Mouse (Mus musculus) activated CD4-positive, CD25-positive, alpha-beta regulatory T cell, adult 4 months (primary cell): ENCODE data around the gene Rgs19. TPM values are rescaled to one million over a fixed set of nuclear protein-coding genes. Genes with fewer than 3 reads are reported as not detected.
A peak's percentile ranks its signal among the peaks of the same experiment; 100 is the strongest.

Experiments
- ATAC-seq: one replicate; pipeline ENCODE4 v1.8.0; 2017
- polyA plus RNA-seq, 2 experiments: library from polyadenylated mRNA; unstranded; fragments of 100-300 nt; shearing (Covaris generic); gene quantifications; one replicate each; pipeline ENCODE4 v1.2.1; 2017

Gene Rgs19
- 100 to 1,000 TPM; 199 to 210 TPM for polyA plus RNA-seq

DNA sequence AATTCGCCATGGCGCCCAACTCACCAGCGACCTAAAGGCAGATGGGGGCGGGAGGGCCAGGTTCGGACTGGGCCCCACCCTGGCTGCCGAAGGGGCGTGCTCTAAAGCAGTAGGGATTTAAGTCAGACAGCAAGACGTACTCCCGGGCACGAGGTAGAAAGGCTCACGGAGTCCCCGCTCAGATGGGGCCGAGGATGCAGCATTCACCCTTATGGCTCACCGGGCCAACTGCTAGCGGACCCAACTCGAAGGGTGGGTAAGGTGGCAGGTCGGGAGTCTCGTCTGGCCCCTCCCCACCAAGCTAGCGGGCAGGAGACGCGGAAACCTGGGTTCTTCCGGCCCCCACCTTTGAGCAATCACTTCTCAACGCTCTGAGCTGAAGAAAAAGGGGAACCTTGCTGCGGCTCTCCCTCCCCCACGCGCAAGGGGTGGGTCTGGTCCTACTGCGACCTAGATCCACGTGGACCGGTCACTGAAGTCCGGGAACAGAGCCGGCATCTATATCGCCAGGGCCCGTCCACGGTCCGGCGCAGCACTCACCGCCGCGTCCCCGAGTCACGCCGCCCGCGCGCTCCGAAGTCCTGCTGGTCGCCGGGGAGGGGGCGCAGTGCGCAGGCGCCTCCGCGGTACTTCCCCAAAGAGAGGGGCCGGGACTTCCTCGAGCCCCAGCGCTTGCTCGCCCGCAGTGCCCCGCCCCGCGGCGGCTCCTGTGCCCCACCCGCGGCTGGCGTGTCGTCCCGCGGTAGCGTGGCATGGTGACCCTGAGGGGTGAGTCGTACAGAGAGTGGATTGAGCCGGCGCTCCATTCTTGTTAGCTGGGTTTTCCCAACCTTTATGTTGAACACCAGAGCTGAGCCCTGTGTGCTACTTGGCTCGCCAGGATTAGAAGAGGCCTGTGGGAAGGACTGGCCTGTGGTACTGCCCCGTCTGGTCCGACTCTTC is at the start of gene Rgs19:
Rgs19 (minus strand) TSS at position 639 of the 942 bp plus-strand sequence.
- ATAC-seq: peak; percentile 87

DNA sequence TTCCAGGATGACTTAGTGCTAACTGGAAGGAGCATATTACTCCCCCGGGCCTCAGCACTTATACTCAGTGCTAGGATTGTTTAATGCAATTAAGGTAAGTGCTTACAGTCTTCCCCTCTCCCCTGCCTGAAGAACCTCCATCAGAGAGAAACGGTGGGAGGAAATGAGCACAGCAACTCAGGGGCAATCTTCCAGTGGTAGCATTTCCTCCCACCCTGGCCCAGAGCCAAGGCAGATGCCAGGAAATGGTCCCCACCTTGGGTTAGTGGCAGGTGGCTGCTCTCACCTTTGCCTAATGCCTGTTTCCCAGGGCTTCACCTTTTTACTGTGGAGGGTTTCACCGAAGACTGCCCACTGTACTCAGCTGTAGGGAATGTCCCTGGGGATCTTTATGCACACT is 36.3 kb upstream of the Rgs19 start:
- ATAC-seq: no peak

GRCm38 (mm10) chr2:181727659-181728262 is 34.0 kb upstream of the Rgs19 start:
- no peak for ATAC-seq

- ATAC-seq: no peak
These were observed 28.4 kb upstream of the Rgs19 start for GRCm38 (mm10) chr2:181722213-181722612.

DNA sequence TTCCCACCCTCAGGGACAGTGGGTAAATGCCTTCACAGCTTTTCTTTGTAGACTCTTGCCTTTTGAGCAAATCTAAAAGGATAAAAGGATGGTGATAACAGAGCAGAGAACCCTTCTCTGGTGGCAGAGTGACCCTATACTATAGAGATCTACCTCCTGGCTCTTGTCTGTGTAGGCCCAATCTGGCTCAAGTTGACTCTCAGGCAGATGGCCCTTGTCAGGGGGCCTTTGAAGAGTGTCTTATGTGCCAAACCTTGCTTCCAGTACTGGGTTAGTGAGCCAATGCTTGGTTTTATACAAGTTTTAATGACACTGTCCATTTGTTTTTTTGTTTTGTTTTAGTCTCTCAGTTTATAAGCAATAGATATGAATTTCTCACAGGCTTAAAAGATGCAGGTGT is 27.4 kb upstream of the Rgs19 start:
- ATAC-seq: no peak

DNA sequence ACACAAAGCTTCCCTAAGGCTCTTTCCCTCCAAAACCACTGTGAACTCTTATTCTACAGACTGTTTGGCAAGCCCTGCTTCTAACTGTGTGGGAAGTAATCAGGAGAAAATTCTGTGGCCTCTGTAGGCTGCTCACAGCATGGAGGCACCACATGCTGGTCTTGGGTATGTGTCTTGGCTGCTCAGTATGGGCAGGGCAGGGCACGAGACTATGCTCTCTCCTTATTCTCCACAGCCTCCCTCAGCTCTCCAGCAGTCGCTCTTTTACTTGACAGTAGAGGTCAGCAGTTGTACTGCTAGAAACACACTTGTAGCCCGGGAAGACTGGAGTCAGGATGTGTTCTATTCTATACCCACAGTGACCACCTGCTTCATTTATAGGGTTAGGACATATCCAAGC is 26.3 kb upstream of the Rgs19 start:
- no peak for ATAC-seq

DNA sequence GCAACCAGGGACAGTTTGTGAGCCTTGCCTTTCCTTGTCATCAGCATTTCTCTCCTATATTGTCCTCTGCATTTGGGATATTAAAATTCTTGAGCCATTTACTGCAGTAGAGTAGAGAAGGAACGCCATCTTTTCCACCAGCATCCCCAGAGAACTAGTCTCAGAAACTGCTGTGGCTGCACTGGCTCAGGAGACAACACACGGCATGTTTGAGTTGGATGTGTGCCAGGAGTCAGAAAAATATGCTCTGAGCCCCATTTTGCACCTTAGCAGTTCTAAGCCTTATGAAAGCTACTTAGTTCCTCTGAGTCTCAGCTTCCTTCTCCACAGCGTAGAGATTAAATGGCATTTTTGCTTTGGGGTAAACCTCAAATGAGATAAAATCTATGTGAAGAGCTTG is 23.2 kb upstream of the Rgs19 start:
- no peak for ATAC-seq

DNA sequence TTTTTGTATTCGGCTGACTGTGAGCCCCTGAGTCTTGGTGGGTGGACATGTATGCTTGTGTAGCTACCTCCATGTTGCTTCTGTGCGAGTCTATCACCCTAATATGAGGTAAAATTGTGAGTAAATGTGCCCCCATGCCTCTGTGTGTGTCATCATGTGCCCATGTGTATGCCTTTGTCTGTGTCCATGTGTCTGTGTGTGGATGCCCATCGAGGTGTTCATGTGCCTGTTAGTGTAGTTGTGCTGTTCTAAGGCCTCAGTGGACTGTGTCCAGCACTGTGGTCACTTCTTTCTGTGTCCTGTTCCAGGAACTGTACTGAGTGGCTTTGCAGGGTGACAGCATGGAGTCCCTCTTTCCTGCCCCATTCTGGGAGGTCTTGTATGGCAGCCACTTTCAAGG is 21.6 kb upstream of the Rgs19 start:
- no peak for ATAC-seq

DNA sequence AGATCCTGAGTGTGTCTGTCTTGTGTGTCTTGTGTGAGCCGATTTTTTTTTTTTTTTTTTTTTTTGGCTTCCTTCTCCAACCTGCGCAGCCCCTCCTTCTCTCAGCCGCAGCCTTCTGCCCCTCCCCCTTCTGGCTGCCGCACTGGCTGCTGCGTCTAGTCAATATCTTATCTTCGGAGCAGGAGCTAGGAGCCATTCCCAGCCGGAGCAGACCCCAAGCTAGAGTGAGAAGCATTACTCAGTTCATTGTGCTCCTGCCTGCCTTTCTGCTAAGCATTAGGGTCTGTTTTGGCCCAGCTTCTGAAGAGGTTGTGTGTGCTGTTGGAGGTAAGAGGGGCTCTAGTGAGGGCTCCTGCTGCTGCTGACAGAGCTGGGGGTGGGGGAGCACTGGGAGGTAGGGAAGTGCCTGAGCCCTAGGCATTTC is 21.1 kb upstream of the Rgs19 start, which contains the start of gene Oprl1:
Oprl1 (plus strand) TSS at position 114 of the 424 bp plus-strand sequence.
- ATAC-seq: no peak

GRCm38 (mm10) chr2:181713749-181714148 is 20.0 kb upstream of the Rgs19 start:
- no peak for ATAC-seq

- ATAC-seq: peak; percentile 49
These were observed 12.9 kb upstream of the Rgs19 start for GRCm38 (mm10) chr2:181706668-181707067.

- ATAC-seq: no peak
These were observed 4.5 kb upstream of the Rgs19 start, which contains the start of gene Lkaaear1 for GRCm38 (mm10) chr2:181698241-181698640. Lkaaear1 (minus strand) TSS chr2:181698442.

GRCm38 (mm10) chr2:181696801-181697420 is 3.1 kb upstream of the Rgs19 start:
- no peak for ATAC-seq

DNA sequence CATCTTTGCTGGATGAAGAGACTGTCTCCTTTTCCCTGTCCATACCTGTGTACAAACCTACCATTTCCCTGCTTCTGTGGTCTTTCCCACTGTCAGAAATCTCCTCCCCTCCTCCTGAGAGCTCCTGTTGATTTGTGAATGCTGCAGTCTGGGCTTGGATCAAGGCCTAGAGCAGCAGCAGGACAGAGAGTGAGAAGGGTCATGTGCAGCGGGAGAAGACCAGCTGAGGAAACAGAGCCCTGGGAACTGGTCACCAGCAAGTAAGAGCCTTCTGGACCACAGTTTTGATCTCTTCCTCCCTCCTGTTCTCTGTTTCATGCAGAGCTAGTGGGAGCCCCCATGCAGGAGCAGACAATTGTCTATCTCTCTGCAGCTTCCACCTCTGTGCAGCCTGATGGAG is 2.0 kb upstream of the Rgs19 start:
- no peak for ATAC-seq

GRCm38 (mm10) chr2:181694581-181694980 is 804 bp upstream of the Rgs19 start:
- no peak for ATAC-seq

- ATAC-seq: no peak
These were observed 1.5 kb downstream of the Rgs19 start for GRCm38 (mm10) chr2:181692304-181692703.

GRCm38 (mm10) chr2:181691571-181691970 is 2.2 kb downstream of the Rgs19 start:
- ATAC-seq: peak; percentile 25

DNA sequence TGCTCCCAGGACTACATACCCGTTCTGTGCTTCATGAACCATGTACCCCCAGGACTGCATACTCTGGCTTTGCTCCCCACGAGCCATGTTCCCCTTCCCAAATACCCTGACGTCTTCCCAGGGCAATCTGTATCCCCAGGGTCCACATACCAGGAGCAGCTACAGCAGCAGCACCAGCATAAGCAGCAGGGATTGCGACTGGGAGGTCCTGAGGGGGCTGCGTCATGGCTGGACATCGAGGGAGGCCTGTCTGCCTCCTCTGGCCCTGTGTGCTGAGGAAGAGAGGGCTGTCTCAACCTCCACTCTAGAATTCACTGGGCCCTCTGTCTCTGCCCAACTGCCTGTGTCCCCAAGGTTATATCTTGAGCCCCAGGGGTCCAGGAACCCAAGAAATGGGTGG is 2.7 kb downstream of the Rgs19 start:
- no peak for ATAC-seq

DNA sequence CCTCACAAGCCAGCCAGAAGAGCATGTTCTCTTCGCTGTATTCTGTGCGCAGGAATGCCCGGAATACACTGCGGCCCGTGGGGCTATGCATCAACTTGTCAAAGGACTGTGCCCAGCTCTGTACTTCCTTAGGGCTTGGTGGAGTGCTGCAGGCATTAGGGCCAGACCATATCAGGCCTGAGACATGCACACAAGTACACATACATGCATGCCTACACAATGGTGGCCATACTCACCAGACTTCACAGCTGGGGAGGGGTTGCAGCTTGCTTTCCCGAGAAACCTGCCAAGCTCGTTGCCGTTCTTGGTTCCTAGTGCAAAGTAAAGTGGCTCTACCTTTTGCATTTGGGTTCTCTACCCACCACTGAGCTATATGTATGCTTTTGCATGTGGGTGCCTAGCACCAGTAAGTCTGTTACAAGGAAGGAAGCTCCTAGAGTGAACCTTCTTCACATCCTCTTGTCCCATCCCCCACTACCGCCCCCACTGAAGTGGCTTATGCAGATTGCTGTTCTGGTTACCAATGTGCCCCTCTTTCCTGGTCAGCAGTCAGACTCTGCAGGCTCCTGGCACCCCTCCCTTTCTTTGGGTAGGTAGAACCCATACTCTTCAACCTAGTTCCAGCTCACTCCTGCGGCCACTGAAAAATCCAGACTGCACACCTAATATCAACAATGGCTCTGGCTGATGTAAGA is 4.2 kb downstream of the Rgs19 start:
- ATAC-seq: no peak

DNA sequence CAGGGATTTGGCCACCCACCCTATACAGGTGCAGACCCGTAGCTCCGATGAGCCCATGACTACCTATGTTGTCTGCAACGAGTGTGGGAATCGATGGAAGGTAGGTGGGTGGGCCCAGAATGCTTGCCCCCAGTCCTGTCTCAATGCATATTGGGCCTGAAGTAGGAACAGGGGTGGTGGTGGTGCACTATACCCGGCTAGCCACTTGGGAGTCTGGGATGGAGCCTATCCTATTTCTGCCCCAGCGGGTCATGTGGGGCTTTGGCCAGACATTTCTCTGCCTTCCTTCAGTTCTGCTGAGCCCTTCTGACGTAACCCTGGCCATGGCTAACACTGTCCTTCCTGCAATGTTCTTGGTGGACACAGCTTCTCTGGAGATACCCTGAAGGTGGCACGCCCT is 6.2 kb downstream of the Rgs19 start:
- ATAC-seq: no peak

DNA sequence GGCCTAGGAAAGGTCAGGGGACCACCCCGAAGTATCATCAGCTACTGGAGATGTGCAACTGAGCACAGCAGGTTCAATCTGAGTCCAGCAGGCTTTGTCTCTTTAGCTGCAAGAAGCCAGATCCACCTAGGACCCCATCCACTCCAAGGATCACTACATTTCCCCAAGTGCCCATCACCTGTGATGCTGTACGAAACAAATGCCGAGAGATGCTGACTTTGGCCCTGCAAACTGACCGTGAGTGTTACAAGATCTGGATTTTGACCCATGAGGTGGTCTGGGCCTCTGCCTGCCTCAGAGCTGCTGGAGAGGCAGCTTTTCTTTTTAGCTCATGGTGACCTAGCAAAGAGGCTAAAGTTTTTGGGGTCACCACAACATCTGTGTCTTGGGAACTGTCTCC is 8.1 kb downstream of the Rgs19 start:
- ATAC-seq: no peak

GRCm38 (mm10) chr2:181684713-181685112 is 9.1 kb downstream of the Rgs19 start:
- no peak for ATAC-seq

GRCm38 (mm10) chr2:181683381-181683780 is 10.4 kb downstream of the Rgs19 start:
- ATAC-seq: no peak
